Mouse (Mus musculus) v-Abl transformed pro-B cells (cell line): ENCODE data around the gene B3gat2.

Experiments
- in situ Hi-C, 2 experiments: fragments of 400-800 bp; cut with MboI; formaldehyde crosslinking; loops; one replicate each; pipeline ENCODE4 v1.15.1; 2025; ENCODE audit not compliant: unreplicated experiment in 2 of 2

Gene B3gat2

DNA sequence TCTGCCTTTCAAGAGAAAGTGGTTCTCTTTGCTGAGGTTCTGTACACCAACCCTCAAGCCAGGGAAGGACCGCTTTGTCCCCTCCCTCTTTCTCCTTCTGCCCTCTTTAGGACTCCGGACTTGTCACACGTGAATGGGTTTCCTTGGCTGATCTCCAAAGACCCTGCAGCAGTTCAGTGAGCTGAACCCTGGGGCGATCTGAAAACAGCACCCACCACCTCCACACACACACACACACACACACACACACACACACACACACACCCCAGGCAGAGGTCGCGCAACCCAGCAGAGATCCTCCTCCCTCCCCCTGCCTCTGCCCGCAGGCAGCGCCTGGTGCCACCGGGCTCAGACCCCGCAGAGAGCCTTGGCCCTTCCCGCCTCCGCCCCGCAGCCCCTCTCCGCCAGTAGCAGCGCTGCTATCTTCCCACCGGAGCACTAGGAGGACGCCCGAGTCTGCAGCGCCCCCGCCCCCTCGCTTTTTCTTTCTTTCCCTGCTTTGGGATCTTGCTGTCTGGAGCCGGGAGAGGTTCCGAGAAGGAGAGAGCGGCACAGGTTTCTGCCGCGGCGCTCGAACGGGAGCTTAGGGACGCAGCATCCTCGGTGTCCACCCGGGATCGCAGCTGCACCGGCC lies at the start of gene B3gat2:
B3gat2 (plus strand) TSS at position 252 of the 634 bp plus-strand sequence.
- in situ Hi-C loops = loop anchor here in 1 of 2 experiments (10.0 kb wide), 1 partner anchor 47 kb away; no protein-coding TSS in a partner anchor

DNA sequence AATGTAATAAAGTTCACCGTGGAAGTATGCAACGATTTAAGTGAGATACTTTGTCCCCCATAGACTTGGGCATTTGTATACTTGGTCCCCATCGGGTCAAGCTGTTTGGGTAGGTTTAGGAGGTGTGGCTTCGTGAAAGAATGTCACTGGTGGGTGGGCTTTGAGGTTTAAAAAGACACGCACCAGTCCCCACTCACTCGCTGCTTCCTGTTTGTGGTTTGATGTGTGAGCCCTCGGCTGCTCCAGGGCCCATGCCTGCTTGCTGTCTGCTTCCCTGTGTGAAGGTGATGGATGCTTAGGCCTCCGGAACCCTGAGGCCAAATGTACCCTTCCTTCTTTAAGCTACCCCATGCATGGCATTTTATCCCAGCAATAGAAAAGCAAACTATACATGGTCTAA lies 41.2 kb upstream of the B3gat2 start:
- in situ Hi-C loops = loop anchor here in 1 of 2 experiments (25.0 kb wide), 1 partner anchor 192 kb away; the partner anchor contains the start of gene Smap1

GRCm38 (mm10) chr1:23721036-23721435 lies 40.5 kb upstream of the B3gat2 start:
- in situ Hi-C loops = loop anchor here in 1 of 2 experiments (25.0 kb wide), 1 partner anchor 191 kb away; the partner anchor contains the start of gene Smap1

- in situ Hi-C loops = loop anchor here in 1 of 2 experiments (25.0 kb wide), 1 partner anchor 190 kb away; the partner anchor contains the start of gene Smap1
These were observed 38.8 kb upstream of the B3gat2 start for GRCm38 (mm10) chr1:23722469-23723372.

DNA sequence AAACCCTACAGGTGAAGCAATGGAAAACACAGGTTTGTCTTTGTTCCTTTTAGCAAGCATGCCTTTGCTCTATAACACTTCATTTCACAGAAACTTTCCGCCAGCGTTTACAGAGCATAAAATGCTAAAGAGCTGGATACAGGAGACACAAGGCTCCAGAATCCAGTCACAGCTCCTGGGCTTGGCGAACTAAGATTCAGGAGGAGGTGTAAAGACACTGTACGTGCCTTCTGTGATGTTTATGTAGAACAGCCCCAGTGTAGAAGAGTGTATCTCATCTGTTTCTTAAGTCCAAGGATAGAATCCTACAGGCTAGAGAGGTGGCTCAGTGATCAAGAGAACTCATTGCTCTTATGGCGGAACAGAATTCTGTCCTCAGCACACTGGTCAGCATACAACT lies 30.2 kb upstream of the B3gat2 start:
- in situ Hi-C loops = no loop called here

DNA sequence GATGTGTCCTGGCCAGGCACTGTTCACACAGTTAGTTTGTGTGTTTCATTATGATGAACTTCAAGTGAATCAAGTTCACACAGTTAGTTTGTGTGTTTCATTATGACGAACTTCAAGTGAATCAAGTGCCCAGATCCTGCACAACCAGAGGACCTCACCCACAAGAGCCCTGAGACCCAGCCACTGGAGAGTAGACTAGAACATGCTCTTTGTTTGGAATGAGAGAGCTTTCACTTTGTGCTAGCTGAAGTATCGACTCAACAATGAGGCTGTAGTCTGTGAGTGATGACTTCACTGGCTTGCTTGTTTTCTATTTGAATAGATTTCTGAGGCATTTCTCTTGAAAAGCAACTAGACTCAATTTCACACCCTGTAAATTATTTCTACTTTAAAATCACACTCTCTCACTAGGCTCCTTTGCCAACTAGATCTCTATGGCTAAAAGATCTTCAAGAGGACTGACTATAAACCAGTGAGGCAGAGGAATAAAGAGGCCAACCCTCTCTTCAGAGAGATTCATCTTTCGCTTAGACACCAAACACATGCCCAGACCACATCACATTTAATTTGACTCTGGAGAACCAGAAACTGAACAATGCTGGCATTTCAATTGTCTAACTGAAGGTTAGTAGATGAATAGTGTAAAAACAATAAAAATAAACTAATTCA lies 10.6 kb upstream of the B3gat2 start:
- in situ Hi-C loops = no loop called here

DNA sequence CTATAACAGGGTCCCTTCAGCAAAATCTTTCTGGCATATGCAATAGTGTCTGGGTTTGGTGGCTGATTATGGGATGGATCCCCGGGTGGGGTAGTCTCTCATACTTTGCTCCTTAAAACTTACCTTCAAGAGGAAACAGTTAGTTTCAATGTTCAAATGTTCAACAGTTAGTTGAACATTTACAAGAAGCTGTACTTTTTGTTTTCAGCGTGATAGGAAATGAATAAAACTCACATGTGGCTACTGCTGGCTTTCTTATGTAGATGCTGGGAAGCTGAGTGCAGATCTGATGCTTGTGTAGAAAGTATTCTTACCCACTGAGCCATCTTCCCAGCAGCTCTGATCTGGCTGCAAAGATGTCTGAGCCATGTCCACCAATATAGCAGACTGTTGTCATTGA lies 8.5 kb upstream of the B3gat2 start:
- in situ Hi-C loops = no loop called here

GRCm38 (mm10) chr1:23753591-23753990 lies 8.0 kb upstream of the B3gat2 start:
- in situ Hi-C loops = no loop called here

DNA sequence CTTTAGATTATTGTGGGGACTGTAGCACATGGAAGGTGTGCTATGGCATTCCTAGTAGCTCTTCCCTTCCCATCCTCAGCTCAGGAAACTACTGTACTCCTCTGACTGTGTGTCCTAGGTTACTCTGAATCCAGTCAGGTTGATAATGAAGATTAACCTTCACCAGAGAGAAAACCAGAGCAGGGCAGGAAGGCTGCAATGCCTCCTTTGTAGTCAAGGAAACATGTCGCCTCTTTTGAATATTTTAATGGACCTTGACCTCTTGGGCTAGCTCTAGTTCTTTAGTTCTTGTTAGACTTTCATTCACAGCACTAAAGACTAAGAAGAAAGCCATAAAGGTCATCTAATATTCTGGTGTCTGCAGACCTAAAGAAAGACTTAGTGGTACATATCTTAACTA lies 7.2 kb upstream of the B3gat2 start:
- in situ Hi-C loops = no loop called here

GRCm38 (mm10) chr1:23754967-23755366 lies 6.6 kb upstream of the B3gat2 start:
- in situ Hi-C loops = loop anchor here in 1 of 2 experiments (5.0 kb wide), 1 partner anchor 37 kb away; no protein-coding TSS in a partner anchor

DNA sequence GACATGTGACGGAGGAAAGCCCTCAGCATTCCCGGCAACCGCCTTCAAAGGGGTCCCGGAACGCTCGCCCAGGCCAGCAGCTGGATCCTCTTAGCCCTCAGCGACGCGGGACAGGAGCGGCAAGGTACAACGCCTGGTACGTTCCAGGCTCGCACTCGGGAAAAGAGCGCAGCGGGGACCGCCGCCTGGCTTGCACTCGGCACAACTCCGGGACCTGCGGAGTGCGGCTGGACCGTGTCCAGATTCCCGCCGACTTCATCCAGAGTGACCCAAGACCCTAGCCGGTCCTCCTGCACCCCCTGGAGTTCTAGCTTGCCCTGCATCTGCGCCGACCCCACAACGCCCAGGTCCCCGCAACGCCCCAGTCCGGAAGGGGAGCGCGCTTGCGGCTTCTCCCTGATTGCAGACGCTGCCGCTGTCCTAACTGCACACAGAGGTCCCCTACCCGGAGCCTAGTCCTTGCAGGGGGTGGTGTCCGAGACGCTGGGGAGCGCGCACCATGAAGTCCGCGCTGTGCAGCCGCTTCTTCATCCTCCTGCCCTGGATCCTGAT lies 659 bp downstream of the B3gat2 start:
- in situ Hi-C loops = loop anchor here in 1 of 2 experiments (10.0 kb wide), 1 partner anchor 47 kb away; no protein-coding TSS in a partner anchor

GRCm38 (mm10) chr1:23762782-23763630 lies 1.5 kb downstream of the B3gat2 start:
- in situ Hi-C loops = loop anchor here in 1 of 2 experiments (10.0 kb wide), 1 partner anchor 48 kb away; no protein-coding TSS in a partner anchor

DNA sequence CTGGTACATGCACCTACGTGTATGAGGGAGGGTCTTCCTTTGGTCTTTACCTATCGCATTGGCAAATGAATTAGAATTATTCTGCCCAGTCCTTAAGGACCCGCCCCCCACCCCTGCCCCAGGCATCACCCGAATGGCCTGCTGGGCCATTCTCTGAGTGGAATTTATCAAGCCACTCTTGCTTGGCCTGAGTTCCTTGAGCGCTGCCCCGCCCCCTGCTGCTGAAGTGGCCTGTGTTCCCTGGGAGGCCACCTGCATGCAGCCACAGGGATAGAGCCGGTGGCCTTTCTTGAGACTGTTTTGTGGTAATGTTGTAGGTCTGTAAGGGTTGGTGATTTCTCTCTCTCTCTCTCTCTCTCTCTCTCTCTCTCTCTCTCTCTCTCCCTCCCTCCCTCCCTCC lies 2.2 kb downstream of the B3gat2 start:
- in situ Hi-C loops = loop anchor here in 1 of 2 experiments (10.0 kb wide), 1 partner anchor 49 kb away; no protein-coding TSS in a partner anchor

GRCm38 (mm10) chr1:23764710-23765109 lies 3.2 kb downstream of the B3gat2 start:
- in situ Hi-C loops = loop anchor here in 1 of 2 experiments (10.0 kb wide), 1 partner anchor 50 kb away; no protein-coding TSS in a partner anchor

DNA sequence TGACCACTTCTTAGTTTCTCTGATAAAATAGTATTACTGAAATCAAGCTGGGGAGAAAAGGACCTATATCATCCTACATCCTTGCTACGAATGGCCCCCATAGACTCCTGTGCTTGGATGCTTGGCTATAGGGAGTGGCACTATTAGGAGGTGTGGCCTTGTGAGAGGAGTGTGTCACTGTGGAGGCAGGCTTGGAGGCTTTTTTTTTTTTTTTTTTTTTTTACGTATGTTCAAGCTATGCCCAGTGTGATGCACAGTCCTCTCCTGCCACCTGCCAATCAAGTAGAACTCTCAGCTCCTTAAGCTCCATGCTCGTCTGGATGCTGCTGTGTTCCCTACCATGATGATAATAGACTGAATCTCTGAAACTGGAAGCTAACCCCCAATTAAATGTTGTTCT lies 11.5 kb downstream of the B3gat2 start:
- in situ Hi-C loops = no loop called here

GRCm38 (mm10) chr1:23792737-23793533 lies 31.4 kb downstream of the B3gat2 start:
- in situ Hi-C loops = loop anchor here (5.0 to 25.0 kb wide), 5 partner anchors 36 to 471 kb away; no protein-coding TSS in a partner anchor

DNA sequence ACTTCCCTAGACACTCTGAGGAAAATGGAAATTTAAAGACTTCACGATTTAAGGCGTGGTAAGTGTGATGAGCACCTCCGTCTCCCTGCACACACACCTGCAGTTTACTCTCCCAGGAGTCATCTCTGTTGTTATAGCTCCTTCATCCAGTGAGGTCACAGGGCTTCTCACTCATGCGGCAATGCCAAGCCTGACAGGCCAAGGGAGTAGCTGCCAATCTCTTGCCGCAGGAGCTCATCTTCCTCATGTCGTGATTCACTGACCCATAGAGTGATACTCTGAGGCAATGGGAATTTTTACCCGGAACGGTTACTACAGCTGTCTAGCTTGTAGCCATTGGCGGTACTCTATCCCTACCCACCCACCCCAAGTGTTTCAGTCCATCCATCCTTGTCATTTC lies 36.8 kb downstream of the B3gat2 start:
- in situ Hi-C loops = loop anchor here (10.0 to 25.0 kb wide), 2 partner anchors 286 to 464 kb away; no protein-coding TSS in a partner anchor

- in situ Hi-C loops = no loop called here
These were observed 60.1 kb downstream of the B3gat2 start for GRCm38 (mm10) chr1:23821615-23822014.
